Mouse (Mus musculus): Measurements from ENCODE around the gene Snapc4. TPM values are rescaled to one million over a fixed set of nuclear protein-coding genes. Genes with fewer than 3 reads are reported as not detected.

Snapc4 gene
- polyA plus RNA-seq, 1 experiment from 2014 or later: 20.2 TPM

GRCm38 (mm10) chr2:26325386-26326181 is 54.9 kb downstream of the Snapc4 start:
- DNase-seq (ENCODE audit: low spot score) (peak; percentile 75), ATAC-seq (ENCODE audit: low read depth) (peak; percentile 83)
- 63% methylated on average over 15 of the region's 15 CpGs for WGBS
- Histone ChIP-seq H3K36me3 (ENCODE audit: control insufficient read depth, insufficient read depth, low read length) (peaks cover 63% of the 10 kb centered on the region), H3K4me3 (ENCODE audit: low read depth, low read length) (no peak overlapping the region), H3K4me1 (ENCODE audit: control insufficient read depth, insufficient read depth, low read length) (no peaks in the 10 kb centered on the region), H3K27me3 (replicated peaks; ENCODE audit: control insufficient read depth, insufficient read depth, low read length) (no peaks in the 10 kb centered on the region), H3K9me3 (ENCODE audit: control insufficient read depth, low read length) (no peaks in the 10 kb centered on the region), H3K9ac (ENCODE audit: low read depth, low read length) (no peak overlapping the region), H3K4me2 (ENCODE audit: low read depth, low read length) (no peak overlapping the region), H3K27ac (replicated peaks; ENCODE audit: low read depth, low read length) (no peak overlapping the region)

- Histone ChIP-seq H3K27me3 (replicated peaks; ENCODE audit: control insufficient read depth, insufficient read depth, low read length) (no peaks in the 10 kb centered on the region), H3K9ac (ENCODE audit: low read depth, low read length) (no peak overlapping the region), H3K4me2 (ENCODE audit: low read depth, low read length) (no peak overlapping the region), H3K4me3 (ENCODE audit: low read depth, low read length) (no peak overlapping the region), H3K4me1 (ENCODE audit: control insufficient read depth, insufficient read depth, low read length) (no peaks in the 10 kb centered on the region), H3K9me3 (ENCODE audit: control insufficient read depth, low read length) (no peaks in the 10 kb centered on the region), H3K27ac (replicated peaks; ENCODE audit: low read depth, low read length) (no peak overlapping the region), H3K36me3 (ENCODE audit: control insufficient read depth, insufficient read depth, low read length) (peaks cover 58% of the 10 kb centered on the region)
- DNase-seq (ENCODE audit: low spot score) (no peak), ATAC-seq (ENCODE audit: low read depth) (no peak)
- WGBS: 75% methylated on average over 2 of the region's 2 CpGs
Observed at GRCm38 (mm10) chr2:26324917-26325316, 55.5 kb downstream of the Snapc4 start.

- no peak overlapping the region for H3K27ac ChIP-seq (replicated peaks; ENCODE audit: low read depth, low read length)
- no peaks in the 10 kb centered on the region for H3K27me3 ChIP-seq (replicated peaks; ENCODE audit: control insufficient read depth, insufficient read depth, low read length)
- DNase-seq (ENCODE audit: low spot score) (no peak), ATAC-seq (ENCODE audit: low read depth) (no peak)
- H3K4me1 ChIP-seq (ENCODE audit: control insufficient read depth, insufficient read depth, low read length): 0 out of 2 replicates have a peak, but pooled peaks cover 4% of the 10 kb centered on the region
- WGBS: 88% methylated on average over 12 of the region's 13 CpGs
- peaks cover 53% of the 10 kb centered on the region for H3K36me3 ChIP-seq (ENCODE audit: control insufficient read depth, insufficient read depth, low read length)
- H3K9me3 ChIP-seq (ENCODE audit: control insufficient read depth, low read length): no peaks in the 10 kb centered on the region
- no peak overlapping the region for H3K4me3 ChIP-seq (ENCODE audit: low read depth, low read length)
- no peak overlapping the region for H3K4me2 ChIP-seq (ENCODE audit: low read depth, low read length)
- H3K9ac ChIP-seq (ENCODE audit: low read depth, low read length): no peak overlapping the region
Observed at GRCm38 (mm10) chr2:26323589-26324325, 56.7 kb downstream of the Snapc4 start.

- H3K4me3 ChIP-seq (ENCODE audit: low read depth, low read length): no peak overlapping the region
- peak; percentile 31 for DNase-seq (ENCODE audit: low spot score)
- no peak for ATAC-seq (ENCODE audit: low read depth)
- peaks cover 28% of the 10 kb centered on the region for H3K36me3 ChIP-seq (ENCODE audit: control insufficient read depth, insufficient read depth, low read length)
- H3K27me3 ChIP-seq (replicated peaks; ENCODE audit: control insufficient read depth, insufficient read depth, low read length): no peaks in the 10 kb centered on the region
- no peak overlapping the region for H3K9ac ChIP-seq (ENCODE audit: low read depth, low read length)
- 83% methylated on average over 14 of the region's 14 CpGs for WGBS
- H3K9me3 ChIP-seq (ENCODE audit: control insufficient read depth, low read length): no peaks in the 10 kb centered on the region
- H3K4me1 ChIP-seq (ENCODE audit: control insufficient read depth, insufficient read depth, low read length): peaks cover 27% of the 10 kb centered on the region
- no peak overlapping the region for H3K4me2 ChIP-seq (ENCODE audit: low read depth, low read length)
- H3K27ac ChIP-seq (replicated peaks; ENCODE audit: low read depth, low read length): no peak overlapping the region
Observed at GRCm38 (mm10) chr2:26320245-26321185, 59.9 kb downstream of the Snapc4 start.

GRCm38 (mm10) chr2:26319519-26320244 is 60.8 kb downstream of the Snapc4 start:
- no peak overlapping the region for H3K4me2 ChIP-seq (ENCODE audit: low read depth, low read length)
- no peak overlapping the region for H3K27ac ChIP-seq (replicated peaks; ENCODE audit: low read depth, low read length)
- no peaks in the 10 kb centered on the region for H3K9me3 ChIP-seq (ENCODE audit: control insufficient read depth, low read length)
- ATAC-seq (ENCODE audit: low read depth): no peak
- no peak for DNase-seq (ENCODE audit: low spot score)
- peaks cover 31% of the 10 kb centered on the region for H3K4me1 ChIP-seq (ENCODE audit: control insufficient read depth, insufficient read depth, low read length)
- WGBS: 88% methylated on average over 13 of the region's 13 CpGs
- no peak overlapping the region for H3K4me3 ChIP-seq (ENCODE audit: low read depth, low read length)
- H3K9ac ChIP-seq (ENCODE audit: low read depth, low read length): no peak overlapping the region
- H3K27me3 ChIP-seq (replicated peaks; ENCODE audit: control insufficient read depth, insufficient read depth, low read length): no peaks in the 10 kb centered on the region
- peaks cover 20% of the 10 kb centered on the region for H3K36me3 ChIP-seq (ENCODE audit: control insufficient read depth, insufficient read depth, low read length)

GRCm38 (mm10) chr2:26319109-26319508 is 61.3 kb downstream of the Snapc4 start:
- H3K9me3 ChIP-seq (ENCODE audit: control insufficient read depth, low read length): no peaks in the 10 kb centered on the region
- ATAC-seq (ENCODE audit: low read depth) (no peak), DNase-seq (ENCODE audit: low spot score) (no peak)
- no peak overlapping the region for H3K4me2 ChIP-seq (ENCODE audit: low read depth, low read length)
- H3K27me3 ChIP-seq (replicated peaks; ENCODE audit: control insufficient read depth, insufficient read depth, low read length): no peaks in the 10 kb centered on the region
- no peak overlapping the region for H3K4me3 ChIP-seq (ENCODE audit: low read depth, low read length)
- peaks cover 37% of the 10 kb centered on the region for H3K4me1 ChIP-seq (ENCODE audit: control insufficient read depth, insufficient read depth, low read length)
- H3K27ac ChIP-seq (replicated peaks; ENCODE audit: low read depth, low read length): no peak overlapping the region
- 78% methylated on average over 9 of the region's 9 CpGs for WGBS
- no peak overlapping the region for H3K9ac ChIP-seq (ENCODE audit: low read depth, low read length)
- H3K36me3 ChIP-seq (ENCODE audit: control insufficient read depth, insufficient read depth, low read length): peaks cover 14% of the 10 kb centered on the region

GRCm38 (mm10) chr2:26317991-26318672 is 62.3 kb downstream of the Snapc4 start:
- Histone ChIP-seq H3K36me3 (ENCODE audit: control insufficient read depth, insufficient read depth, low read length) (peaks cover 4% of the 10 kb centered on the region; the same call in 1 of the 2 replicates), H3K27ac (replicated peaks; ENCODE audit: low read depth, low read length) (no peak overlapping the region), H3K9me3 (ENCODE audit: control insufficient read depth, low read length) (no peaks in the 10 kb centered on the region), H3K4me2 (ENCODE audit: low read depth, low read length) (peak overlapping the region; percentile 86; the same call in 1 of the 2 replicates), H3K9ac (ENCODE audit: low read depth, low read length) (peak overlapping the region; percentile 91; the same call in 1 of the 2 replicates), H3K27me3 (replicated peaks; ENCODE audit: control insufficient read depth, insufficient read depth, low read length) (no peaks in the 10 kb centered on the region), H3K4me3 (ENCODE audit: low read depth, low read length) (no peak overlapping the region), H3K4me1 (ENCODE audit: control insufficient read depth, insufficient read depth, low read length) (peaks cover 44% of the 10 kb centered on the region)
- ATAC-seq (ENCODE audit: low read depth) (no peak), DNase-seq (ENCODE audit: low spot score) (no peak)
- WGBS: 88% methylated on average over 3 of the region's 3 CpGs
